Mouse (Mus musculus) T-helper 17 cell (primary cell): ENCODE measurements at regions not wholly inside any gene's neighbourhood (a gene's known extent, or its start where the extent isn't known, plus 50 kb on each side); places are given as distances from the start of the nearest gene placed in this dataset.

ENCODE experiments used
- in situ Hi-C, 2 experiments: fragments of 300-600 bp; cut with MboI, MseI; formaldehyde crosslinking; loops; 1 replicate in 1 of 2; 2 replicates in 1 of 2; pipeline ENCODE4 v1.15.1; 2025; ENCODE audit warnings: high pct_unique_total_duplicates in 2 of 2

DNA sequence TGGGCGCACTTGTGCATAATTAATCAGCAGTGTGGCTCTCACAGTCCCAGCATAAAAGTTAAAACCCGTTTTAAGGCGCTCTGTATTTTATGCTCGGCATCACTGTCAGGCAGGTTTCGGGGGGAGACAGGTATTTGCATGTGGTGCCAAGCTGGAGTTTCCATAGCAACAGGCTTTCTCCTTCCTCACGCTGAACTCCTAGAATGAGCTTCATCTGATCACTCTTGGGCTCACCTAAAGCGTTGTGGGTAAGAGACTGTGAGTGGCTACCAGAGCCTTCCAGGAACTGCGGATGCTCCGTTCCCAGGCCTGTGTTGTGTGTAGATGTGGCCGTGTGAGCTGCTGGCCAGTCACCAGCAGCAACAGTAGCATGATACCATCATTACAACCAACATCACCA is 161.5 kb downstream of the Ajap1 start:
- in situ Hi-C loops, result no loop called here

DNA sequence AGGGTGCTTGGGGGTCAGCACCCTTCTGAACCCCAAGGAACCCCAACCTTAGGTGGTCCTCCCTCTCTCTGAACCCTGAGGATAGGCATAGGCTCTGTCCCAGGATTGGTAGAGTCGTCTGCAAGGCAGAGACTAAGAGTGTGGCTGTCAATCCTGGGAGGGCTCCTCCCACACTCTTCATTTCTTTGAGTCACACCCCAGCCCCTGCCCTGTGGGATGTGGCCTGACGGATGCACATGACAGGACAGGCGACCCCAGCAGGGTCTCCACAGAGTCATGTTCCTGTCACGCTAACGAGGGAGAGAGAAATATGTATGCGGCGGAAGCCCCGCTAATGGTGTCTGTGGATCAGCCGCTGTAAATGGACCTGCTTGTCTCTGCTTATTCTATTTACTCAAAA is 162.0 kb downstream of the Ajap1 start:
- in situ Hi-C loops, result no loop called here

DNA sequence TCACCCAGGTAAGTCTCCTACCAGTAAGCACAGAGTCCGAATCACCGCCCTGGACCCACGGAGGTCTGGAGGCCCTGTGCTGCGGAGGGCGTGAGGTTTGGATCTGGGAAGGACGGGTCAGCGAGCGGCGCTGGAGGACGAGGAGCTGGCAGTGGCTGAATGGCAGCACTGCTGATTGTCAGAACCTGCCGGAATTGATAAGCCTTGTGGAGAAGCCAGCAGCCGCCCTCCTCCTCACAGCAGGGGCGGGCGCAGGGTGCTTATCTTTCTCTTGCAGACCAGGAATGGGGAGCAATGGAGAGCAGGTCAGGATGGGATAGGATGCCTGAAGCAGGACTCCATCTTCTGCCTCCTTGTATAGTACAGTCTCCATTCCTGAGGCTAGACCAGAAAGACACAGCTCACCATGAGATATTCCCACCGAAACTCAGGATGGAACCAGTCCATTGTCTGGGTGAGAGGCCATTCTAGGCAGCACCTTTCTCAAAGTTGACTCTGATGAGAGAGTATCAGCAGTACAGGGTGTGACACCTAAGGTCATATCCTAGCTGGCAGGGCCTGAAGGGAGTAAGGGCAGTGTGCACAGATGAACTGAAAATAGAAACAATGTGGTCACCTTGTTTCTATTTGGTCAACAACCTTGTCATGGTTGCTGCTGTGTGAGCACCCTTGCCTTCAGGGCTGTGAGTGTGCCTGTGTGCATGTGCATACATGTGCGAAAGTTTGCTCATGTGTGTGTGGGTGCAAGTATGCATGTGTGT is 165.5 kb downstream of the Ajap1 start:
- in situ Hi-C loops, result no loop called here

DNA sequence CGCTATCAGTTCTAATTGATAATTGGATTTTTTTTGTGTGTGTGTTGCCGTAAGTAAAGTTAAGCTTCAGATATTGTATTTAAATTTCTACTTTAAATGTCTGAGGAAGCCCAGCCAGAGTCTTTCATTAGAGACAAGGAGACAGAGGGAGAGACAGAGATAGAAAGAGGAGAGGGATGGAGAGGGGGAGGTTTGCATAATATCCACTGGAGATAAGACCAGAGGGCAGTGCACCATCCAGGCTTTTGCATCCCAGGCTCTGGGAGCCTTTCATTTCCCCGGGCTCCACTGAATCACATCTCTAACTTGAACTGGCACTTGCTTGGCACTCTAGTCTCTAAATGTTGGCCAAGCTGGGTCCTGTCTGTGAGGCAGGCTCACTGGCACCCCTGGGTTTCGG is 166.1 kb downstream of the Ajap1 start:
- in situ Hi-C loops, result no loop called here

DNA sequence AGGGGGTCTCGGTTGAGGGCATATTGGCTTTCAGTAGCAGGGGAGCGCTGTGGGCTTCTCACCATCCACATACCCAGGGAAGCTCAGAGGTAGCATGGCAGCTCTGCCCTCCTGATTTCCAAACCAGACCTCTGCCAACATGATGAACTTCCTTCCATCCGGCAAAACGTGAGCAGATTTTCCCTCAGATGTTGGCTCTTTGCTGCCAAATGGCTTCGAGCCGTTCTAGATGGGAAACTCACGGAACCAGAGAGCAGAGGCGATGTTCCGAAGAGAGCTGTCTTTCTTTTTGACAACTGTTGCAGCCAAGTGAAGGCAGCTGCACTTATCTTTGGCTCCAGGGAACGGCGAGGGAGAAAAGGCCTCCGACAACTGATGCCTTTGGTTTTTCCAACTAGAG is 168.7 kb downstream of the Ajap1 start:
- in situ Hi-C loops, result no loop called here

DNA sequence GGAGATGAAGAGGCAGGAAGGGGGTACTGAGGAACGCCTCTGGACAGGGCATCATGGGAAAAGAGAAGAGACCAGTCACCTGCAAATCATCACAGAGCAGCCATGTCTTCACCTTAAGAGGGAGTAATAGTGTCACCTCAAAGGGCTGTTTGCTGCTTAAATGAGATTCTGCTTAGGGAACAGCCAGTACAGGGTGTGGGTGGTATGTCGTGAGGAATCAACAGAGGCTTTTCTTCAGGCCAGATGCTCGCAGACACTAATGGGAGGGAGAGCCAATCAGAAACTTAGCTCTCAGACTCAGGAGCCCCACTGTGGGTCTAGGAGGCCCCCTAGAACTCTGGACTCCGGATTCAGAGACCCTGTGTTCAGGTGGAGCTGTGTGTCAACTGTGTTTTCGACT is 171.0 kb downstream of the Ajap1 start:
- in situ Hi-C loops, result no loop called here

DNA sequence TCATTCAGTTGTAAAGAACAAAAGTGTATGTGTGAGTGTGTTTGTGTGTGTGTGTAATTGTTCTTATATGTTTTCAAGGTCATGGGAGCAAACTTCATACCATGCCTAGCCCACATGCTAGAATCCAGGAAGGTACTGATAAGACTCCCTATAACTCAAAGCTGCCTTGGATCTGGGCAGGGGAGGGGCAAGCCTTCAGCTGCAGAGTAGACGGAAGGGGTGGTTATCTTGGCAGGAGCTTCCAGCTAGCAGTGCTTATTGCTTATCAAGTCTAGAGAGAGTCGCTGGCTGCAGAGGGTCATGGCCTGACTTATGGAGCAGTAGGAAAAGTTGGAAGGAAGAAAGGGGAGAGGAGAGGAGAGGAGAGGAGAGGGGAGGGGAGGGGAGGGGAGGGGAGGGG is 172.0 kb downstream of the Ajap1 start:
- in situ Hi-C loops, result no loop called here

DNA sequence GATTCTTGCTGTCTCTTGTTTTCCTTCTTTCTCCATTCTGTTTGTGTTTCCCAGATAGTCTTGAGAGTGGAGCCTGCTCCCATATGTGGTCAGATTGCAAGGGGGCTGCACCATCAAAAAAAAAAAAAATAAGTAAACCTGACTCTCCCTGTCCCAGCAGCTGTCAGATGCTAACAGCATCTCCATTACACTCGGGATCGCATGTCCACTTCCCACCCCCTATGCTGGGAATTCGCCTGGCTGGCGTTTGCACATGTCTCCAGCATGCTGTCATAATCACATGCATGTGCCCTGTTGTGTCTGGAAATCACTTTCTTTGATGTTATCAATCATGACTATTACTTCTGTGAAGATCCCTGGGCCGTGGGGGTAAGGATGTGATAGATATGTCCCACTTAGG is 179.1 kb downstream of the Ajap1 start:
- in situ Hi-C loops, result no loop called here

DNA sequence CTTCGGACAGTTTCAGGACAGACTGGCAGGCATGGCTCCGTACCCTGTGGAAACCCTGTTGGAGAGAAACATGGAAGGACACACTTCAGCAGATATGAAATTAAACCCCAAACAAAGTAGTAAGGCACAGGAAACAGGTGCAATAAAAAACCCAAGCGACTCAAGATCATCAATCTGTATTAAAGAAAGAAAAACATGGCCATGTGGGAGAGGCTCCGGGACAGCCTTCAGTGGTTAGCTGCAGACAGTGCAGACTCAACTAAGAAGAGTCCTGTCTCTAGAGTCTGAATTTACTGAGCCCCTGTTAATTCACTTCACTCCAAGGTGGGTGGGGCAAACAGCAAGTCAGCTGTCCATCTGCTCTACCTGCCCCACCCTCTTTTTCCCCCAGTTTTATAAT is 179.8 kb downstream of the Ajap1 start:
- in situ Hi-C loops, result no loop called here

DNA sequence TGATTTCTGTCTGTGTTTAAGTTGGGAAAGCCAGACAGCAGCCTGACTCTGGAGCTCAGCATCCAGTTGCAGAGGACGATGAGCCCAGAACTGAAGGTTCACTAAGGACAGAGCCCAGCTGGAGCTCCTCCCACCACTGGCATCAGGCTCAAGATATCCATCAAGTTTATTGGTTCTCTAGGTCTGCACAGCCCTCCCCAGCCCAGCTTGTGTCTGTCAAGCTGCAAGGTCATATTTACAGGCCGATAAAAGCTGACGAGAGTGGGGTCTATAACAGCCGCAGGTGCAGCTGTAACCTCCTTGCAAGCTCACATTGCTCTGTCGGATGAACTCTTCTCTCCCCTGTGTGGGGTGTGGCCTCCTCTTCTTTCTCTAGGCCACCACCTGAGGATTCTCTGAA is 184.3 kb downstream of the Ajap1 start:
- in situ Hi-C loops, result no loop called here

DNA sequence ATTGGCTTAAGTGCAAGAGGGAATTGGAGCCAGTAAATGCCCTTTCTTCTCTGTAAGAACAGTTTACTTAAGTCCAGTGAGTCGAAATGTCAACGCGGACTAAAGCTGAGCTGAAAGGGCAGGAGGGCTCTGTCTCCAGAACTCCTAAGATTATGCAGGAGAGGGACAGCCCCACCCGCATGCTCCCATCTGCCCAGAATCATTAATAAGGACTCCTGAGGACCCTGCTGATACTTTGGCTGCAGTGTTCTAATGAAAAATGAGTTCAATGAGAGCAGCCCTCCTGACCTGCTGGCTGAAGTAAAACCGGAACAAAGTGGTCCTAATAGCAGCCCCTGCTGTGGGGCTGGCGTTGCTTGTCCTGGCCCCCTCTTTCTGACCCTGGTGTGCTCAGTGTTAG is 187.8 kb downstream of the Ajap1 start:
- in situ Hi-C loops, result no loop called here

DNA sequence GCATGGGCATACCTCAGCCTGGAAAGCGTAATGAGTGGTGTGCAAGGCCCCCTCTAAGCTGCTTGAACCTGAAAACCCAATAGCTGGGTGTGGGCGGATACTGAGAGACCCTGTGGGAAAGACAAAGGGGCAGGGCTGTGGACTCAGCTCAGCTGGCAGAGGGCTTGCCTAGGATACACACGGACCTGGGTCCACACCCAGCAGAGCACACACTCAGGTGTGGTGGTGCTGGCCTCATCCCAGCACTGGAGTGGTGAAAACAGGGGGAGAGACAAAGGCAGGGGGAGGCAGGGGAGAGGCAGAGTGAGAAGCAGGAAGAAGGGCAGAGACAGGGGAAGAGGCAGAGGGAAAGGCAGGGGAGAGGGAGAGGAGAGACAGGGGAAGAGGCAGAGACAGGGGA is 189.5 kb downstream of the Ajap1 start:
- in situ Hi-C loops, result no loop called here

DNA sequence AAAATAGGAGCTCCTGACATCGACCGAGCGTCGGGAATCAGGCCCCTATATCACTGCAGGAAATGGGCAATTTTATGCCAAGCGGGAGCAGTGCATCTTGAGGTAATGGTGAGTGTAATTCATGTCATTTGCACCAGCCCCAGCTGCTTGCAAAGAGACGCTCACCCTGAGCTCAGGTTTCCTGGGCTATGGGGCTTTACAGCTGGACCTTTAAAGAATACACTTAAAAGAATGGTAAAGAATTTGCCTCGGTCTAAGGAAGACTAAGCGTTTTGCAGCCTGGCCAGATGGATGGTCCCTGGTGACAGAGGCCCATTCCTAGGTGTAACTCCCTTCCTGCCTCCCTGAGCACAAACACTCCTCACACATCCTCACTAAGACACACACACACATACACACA is 194.2 kb downstream of the Ajap1 start:
- in situ Hi-C loops, result no loop called here

DNA sequence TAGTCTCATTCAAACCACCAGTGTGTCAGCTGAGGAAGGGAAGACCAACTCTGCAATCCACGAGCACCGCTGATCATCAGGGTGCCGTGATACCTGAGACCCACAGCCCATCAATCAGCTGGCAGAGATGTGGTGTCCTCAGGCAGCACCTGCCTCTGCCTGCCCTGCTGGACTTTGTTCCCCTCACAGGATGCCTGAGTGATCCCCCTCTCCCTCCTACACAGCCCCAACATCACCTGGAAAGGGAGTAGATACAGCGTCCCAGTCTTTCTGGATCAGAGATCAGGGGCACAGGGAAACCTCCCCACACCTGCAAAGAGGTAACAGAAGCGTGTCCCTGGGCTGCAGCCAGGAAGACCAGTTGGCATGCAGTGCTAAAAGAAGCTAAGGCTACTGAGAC is 198.4 kb downstream of the Ajap1 start:
- in situ Hi-C loops, result no loop called here

DNA sequence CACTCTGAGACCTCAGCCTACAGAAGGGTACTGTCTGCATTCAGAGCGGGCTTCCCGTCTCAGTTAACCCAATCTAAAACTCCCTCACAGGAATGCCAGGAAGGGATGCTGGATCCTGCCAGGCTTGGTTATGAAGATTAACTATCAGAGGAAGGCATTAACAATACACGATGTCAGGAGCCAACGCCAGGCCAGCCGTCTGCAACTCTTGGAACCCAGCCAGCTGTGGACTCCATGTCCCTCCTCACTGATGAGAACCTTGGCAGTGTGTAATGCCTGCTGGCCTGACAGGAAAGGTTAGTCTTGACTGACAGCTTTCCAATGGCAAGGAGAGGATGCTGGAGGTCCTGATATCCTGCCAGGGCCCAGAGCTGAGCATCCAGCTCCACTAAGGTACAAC is 206.0 kb downstream of the Ajap1 start:
- in situ Hi-C loops, result no loop called here

DNA sequence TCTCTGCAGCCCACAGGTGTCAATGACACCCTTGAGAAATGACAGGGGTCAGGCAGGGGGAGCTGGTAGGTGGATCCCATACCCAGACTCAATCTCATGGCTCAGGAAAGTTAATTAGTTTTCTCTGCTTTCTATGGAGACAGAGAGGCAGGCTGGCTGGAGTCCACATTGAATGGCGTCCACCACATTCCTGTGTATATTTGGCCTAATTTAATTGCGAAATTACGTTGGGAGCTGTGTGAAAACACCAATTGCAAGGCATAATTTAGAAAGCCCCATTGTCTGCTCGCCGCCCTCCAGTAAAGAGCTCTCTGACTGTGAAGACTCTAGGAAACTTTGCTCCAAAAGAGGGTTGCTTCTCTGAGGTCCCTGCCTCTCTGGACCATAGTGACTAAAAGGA is 211.2 kb downstream of the Ajap1 start:
- in situ Hi-C loops, result no loop called here

DNA sequence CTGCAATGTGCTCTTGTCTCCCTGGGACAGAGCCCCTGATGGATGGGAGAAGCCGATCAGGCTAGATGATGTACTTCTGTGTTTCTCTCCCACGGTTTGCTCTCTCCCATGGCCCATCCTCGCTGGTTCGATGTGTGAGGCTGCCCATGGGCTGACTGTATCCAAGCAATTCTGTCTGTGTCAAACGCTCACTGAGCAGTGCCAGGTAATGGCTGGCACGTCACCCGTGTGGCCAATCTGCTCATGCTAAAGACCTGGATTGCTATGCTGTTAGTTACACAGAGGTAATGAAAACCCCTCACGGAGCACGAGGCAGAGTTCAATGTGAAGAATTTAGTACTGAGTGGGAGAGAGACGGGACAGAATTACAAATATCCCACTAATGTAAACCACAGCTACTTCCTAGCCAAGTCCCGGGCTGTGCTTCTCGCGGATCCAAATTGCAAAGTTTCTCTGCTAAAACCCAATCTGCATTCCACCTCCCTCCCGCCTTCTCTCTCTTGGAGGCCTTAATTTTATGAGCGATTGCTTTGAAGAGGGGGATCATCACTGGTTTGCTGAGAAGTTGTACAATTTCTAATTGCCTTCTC is 219.3 kb downstream of the Ajap1 start:
- in situ Hi-C loops, result loop anchor here in 1 of 2 experiments (10.0 kb wide), 1 partner anchor 1839 kb away; no protein-coding TSS in a partner anchor

DNA sequence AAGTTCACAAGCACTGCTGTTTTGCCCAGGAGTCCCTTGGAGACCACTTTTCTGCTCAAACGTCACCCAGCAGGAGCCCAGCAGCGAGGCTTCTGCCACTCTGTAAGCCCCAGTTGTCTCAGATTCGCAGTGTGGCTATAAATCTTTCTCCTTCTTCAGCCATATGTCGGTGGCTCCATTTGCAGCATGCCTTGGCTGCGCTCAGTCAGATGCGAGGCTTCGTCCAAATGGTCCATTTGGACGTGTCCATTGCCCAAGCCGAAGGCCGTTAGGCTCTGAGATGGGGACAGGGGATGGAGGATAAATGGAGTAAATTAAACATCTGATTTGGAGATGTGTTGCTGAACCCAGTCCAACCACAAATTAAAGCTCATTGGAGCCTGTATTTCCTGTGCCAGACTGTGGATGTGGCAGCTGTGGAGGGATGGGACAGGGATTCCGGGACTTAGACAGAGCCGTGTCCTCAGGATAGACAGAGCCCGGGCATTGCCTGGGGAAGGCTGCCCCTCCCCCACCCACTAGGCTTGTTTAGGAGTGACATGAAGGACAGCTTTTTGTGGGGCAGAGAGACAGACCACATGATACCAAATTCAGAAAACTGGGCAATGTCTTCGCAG is 221.6 kb downstream of the Ajap1 start:
- in situ Hi-C loops, result loop anchor here in 1 of 2 experiments (10.0 kb wide), 1 partner anchor 1836 kb away; no protein-coding TSS in a partner anchor

DNA sequence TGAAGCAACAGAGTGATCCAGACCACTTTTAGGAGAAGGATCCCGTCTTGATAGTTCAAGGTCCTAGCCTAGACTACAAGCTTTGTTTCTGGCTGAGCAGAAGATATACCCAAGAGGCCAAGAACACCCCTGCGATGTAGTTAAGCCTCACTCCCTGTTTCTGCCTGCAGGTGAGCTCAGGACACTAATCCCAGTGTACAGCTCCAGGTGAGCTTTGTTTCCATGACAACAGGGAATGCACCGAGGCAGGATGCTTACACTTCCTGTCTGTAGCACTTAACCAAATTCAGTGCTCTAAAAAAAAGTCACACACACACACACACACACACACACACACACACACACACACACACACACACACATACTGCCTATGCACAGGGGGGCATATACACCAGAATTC is 230.7 kb downstream of the Ajap1 start:
- in situ Hi-C loops, result no loop called here

DNA sequence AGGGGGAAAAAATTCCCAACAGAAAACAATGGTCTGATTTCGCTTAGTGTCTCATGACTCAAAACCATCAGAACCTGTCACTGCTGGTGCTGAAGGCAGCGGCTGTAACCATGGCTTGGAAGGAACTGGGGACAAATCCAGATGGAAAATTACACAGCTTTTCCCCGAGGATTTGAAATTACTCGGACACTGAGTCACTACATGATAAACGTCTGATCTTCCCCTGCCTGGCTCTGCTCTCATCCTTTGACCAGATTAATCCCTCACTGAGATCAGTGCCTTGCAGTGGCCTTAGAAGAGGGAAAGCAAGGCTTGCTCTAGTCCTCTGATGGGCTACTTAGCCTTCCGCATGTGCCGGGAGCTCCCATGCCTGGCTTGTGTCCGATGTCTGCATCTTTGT is 231.3 kb downstream of the Ajap1 start:
- in situ Hi-C loops, result no loop called here

DNA sequence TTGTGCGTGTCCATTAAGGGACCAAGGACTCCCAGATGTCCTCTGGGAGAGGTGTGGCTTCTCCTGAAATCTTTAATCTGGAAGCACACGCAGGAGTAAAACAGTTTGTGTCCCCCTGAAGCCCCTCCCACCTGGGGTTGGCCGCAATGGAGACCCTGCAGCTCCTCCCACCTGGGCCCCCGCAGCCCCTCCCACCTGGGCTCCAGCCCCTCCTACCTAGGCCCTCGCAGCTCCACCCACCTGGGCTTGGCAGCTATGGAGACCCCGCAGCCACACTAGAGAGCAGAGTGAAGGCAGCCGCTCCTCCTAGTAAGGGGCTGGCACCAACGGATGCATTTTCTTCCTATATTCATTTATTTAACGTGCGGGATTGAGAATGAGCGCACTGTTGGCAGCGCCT is 245.9 kb downstream of the Ajap1 start:
- in situ Hi-C loops, result no loop called here

DNA sequence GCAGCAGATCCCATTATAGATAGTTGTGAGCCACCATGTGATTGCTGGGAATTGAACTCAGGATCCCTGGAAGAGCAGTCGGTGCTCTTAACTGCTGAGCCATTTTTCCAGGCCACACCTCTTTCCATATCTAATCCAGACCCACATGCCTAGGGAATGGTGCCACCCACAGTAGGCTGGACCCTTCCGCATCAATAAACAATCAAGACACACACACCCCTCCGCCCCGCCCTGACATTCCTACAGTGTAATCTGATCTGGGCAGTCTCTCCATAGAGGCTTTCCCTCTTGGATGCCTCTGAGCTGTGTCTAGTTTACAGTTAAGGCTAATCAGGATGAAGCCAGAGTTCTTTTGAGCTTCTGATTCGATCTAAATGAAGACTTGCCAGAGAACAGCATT is 248.8 kb downstream of the Ajap1 start:
- in situ Hi-C loops, result no loop called here

DNA sequence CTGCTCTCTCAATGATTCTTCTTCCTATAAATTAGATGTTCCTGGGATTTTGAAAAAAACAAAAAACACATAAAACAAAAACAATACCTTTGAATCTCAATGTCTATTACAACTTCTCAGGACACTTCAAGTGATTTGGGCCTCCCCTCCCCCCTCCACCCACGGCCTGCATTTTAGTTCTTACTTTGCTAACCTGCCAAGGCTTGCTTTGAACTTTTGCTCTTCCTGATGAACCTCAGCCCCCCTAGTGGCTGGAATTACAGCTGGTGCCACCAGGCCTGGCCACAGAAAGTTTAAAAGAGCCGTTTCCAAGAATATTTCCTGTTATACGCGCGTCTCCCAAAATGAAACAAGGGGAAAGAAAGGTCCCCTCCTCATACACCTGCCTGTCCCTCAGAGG is 253.4 kb downstream of the Ajap1 start:
- in situ Hi-C loops, result no loop called here
